Mouse (Mus musculus): Measurements from ENCODE around the gene Safb. TPM values are rescaled to one million over a fixed set of nuclear protein-coding genes. Genes with fewer than 3 reads are reported as not detected.

The Safb gene
- polyA plus RNA-seq (2014; fragmentation: Illumina TruSeq; extraction: RNeasy Lipid Tissue Mini Kit (QIAGEN cat#74804); ENCODE audit: low read depth, low replicate concordance), result 6.9 TPM

DNA sequence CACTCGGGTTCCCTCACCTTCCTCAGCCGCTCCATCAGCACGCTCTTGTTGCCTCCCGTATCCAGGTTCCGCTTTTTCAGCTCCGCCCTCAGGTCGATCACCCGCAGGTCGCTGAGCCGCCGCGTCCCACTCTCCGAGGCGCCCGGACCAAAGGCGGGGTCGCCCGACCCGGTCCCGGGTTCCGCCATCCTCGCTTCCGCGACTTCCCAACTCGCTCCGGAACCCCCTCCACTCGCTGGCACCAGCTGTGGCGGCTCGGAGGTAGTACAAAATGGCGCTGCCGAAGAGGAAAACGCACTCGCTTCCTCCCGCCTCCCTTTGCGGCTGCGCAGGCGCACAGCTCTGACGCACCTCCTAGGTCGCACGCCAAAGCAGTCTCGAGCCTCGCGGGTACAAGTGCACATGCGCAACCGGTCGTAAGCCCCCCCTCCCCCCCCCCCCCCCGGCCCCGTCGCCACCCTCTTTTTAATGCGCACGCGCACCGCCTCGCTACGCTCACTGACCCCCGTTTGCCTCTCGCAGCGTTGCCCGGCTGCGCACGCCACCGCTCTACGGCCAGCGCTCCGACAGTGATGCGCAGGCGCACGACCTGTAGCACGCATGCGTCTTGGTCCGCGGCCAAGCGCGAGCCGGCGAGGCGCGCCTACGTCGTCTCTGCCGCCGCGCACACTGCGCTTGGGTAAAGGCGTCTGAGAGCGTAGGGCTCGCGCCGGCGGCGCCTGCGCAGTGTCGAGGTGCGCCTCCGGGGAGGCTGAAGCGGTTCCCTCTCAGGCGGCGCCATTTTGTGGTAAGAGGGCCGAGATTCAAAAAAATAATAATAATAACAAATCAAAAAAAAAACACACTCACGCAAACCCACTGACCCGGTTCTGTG, at the start of gene Safb, which contains the start of gene Safb2:
Gene Safb, plus strand, starts transcription at position 569 of the 874 bp plus-strand sequence.
Gene Safb2, minus strand, starts transcription at position 329 of the 874 bp plus-strand sequence.

DNA sequence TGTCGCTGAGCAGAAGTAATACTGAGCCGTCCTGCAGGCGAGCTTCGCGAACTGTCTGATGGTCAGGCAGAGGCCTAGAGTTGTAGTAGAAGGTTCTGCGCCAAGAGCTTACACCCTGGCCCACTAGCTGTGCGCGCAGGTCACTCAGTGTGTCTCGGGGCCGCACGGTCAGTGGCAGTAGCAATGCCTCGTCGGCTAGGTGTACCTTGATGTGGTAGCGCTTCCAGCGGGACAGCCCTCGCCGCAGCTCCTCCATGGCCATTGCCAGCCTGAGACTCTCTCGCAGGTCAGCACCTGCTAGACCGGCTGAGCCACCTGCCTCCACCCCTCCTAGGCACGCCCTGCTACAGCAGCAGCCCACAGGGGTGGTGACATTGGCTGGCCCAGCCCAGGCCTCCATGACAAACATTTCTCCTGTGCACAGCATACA, 30.5 kb upstream of the Safb start, which contains the start of gene Gm20219:
Gene Gm20219, minus strand, starts transcription at position 266 of the 430 bp plus-strand sequence.

GRCm38 (mm10) chr17:56609452-56610171, 25.0 kb downstream of the Safb start, which contains the start of gene 2410015M20Rik:
2410015M20Rik (minus strand) TSS chr17:56609771.

GRCm38 (mm10) chr17:56613236-56613844, 28.7 kb downstream of the Safb start, which contains the start of gene Rpl36:
Rpl36 (plus strand) TSS chr17:56613416.

GRCm38 (mm10) chr17:56626754-56627470, 42.3 kb downstream of the Safb start, which contains the start of gene Lonp1:
Lonp1 (minus strand) TSS chr17:56626887.

DNA sequence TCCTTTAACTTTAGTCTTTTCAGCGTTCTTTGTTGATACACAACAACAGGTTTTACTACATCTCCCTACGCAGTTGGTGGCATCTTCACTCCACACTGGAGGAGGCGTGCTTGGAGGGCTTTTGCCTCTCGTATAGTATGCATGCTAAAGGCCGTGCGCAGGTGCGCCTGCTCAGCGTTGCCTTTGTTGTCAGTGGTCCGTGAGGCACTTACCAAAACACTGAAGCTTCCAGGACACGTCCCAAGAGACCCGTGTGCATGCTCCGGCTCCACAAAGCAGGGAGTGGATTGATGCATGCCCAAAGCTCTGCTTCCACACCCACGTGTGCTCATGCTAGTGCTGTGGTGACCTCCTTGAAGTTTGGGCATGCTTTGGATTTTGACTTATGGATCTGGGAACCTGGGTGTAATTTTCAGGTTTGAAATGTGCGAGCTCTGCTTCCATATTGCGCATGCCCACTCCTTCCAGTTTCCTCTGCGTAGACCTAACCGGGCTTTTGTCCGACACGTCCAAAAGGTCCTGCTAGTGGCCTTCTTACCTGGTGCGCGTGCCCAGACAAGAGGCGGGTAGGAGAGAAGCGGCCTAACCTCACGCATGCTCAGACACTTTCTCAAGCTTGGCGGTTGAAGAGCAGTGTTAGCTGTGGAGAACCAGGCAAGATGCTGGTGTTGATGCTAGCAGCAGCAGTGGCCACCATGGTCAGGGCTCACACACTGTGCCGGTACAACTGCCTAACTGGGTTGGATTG, 43.1 kb downstream of the Safb start, which contains the start of gene Catsperd:
Gene Catsperd, plus strand, starts transcription at position 614 of the 748 bp plus-strand sequence.

Other genes starting within 250 kb of the Safb start
- 0.16 TPM for gene Ptprs, start 108.3 kb upstream of the Safb start, polyA plus RNA-seq (2014; fragmentation: Illumina TruSeq; extraction: RNeasy Lipid Tissue Mini Kit (QIAGEN cat#74804); ENCODE audit: low read depth, low replicate concordance)
- gene Znrf4, start 72.4 kb upstream of the Safb start, polyA plus RNA-seq (2014; fragmentation: Illumina TruSeq; extraction: RNeasy Lipid Tissue Mini Kit (QIAGEN cat#74804); ENCODE audit: low read depth, low replicate concordance), result not detected
- gene Gm20219, start 30.4 kb upstream of the Safb start, polyA plus RNA-seq (2014; fragmentation: Illumina TruSeq; extraction: RNeasy Lipid Tissue Mini Kit (QIAGEN cat#74804); ENCODE audit: low read depth, low replicate concordance), result not detected
- 15.6 TPM for gene Safb2, start 240 bp upstream of the Safb start, polyA plus RNA-seq (2014; fragmentation: Illumina TruSeq; extraction: RNeasy Lipid Tissue Mini Kit (QIAGEN cat#74804); ENCODE audit: low read depth, low replicate concordance)
- 12.7 TPM for gene 2410015M20Rik, start 24.9 kb downstream of the Safb start, polyA plus RNA-seq (2014; fragmentation: Illumina TruSeq; extraction: RNeasy Lipid Tissue Mini Kit (QIAGEN cat#74804); ENCODE audit: low read depth, low replicate concordance)
- 2.0 TPM for gene Rpl36, start 28.6 kb downstream of the Safb start, polyA plus RNA-seq (2014; fragmentation: Illumina TruSeq; extraction: RNeasy Lipid Tissue Mini Kit (QIAGEN cat#74804); ENCODE audit: low read depth, low replicate concordance)
- 9.1 TPM for gene Lonp1, start 42.1 kb downstream of the Safb start, polyA plus RNA-seq (2014; fragmentation: Illumina TruSeq; extraction: RNeasy Lipid Tissue Mini Kit (QIAGEN cat#74804); ENCODE audit: low read depth, low replicate concordance)
- 0.57 TPM for gene Catsperd, start 43.3 kb downstream of the Safb start, polyA plus RNA-seq (2014; fragmentation: Illumina TruSeq; extraction: RNeasy Lipid Tissue Mini Kit (QIAGEN cat#74804); ENCODE audit: low read depth, low replicate concordance)
- gene Ranbp3, start 88.5 kb downstream of the Safb start, polyA plus RNA-seq (2014; fragmentation: Illumina TruSeq; extraction: RNeasy Lipid Tissue Mini Kit (QIAGEN cat#74804); ENCODE audit: low read depth, low replicate concordance), result 0.53 TPM
- 1.5 TPM for gene Ndufa11, start 132.9 kb downstream of the Safb start, polyA plus RNA-seq (2014; fragmentation: Illumina TruSeq; extraction: RNeasy Lipid Tissue Mini Kit (QIAGEN cat#74804); ENCODE audit: low read depth, low replicate concordance)
- 12.9 TPM for gene Vmac, start 133.2 kb downstream of the Safb start, polyA plus RNA-seq (2014; fragmentation: Illumina TruSeq; extraction: RNeasy Lipid Tissue Mini Kit (QIAGEN cat#74804); ENCODE audit: low read depth, low replicate concordance)
- not detected for gene Nrtn, start 172.7 kb downstream of the Safb start, polyA plus RNA-seq (2014; fragmentation: Illumina TruSeq; extraction: RNeasy Lipid Tissue Mini Kit (QIAGEN cat#74804); ENCODE audit: low read depth, low replicate concordance)
- 1.3 TPM for gene Dus3l, start 179.9 kb downstream of the Safb start, polyA plus RNA-seq (2014; fragmentation: Illumina TruSeq; extraction: RNeasy Lipid Tissue Mini Kit (QIAGEN cat#74804); ENCODE audit: low read depth, low replicate concordance)
- gene Prr22, start 185.4 kb downstream of the Safb start, polyA plus RNA-seq (2014; fragmentation: Illumina TruSeq; extraction: RNeasy Lipid Tissue Mini Kit (QIAGEN cat#74804); ENCODE audit: low read depth, low replicate concordance), result not detected
- gene Rfx2, start 246.2 kb downstream of the Safb start, polyA plus RNA-seq (2014; fragmentation: Illumina TruSeq; extraction: RNeasy Lipid Tissue Mini Kit (QIAGEN cat#74804); ENCODE audit: low read depth, low replicate concordance), result 0.12 TPM